Comparison of ENCODE assay signal across 12 mouse cellular contexts in genomic region chr13:24065536-24065935, GRCm38 (mm10).
"Had no signal": no experiment of that assay in that cellular context is flagged by ENCODE, and none has a peak within 500 bp of the region (broad histone marks: within the 10 kb centered on the region; RNA-seq: fewer than 3 reads in every experiment).

No protein-coding gene starts in this region.

- H3K9me3 ChIP-seq: midbrain, embryonic 13.5 days; midbrain, embryonic 15.5 days; neural tube, embryonic 12.5 days; stomach, embryonic 15.5 days had no signal

- DNase-seq: lung, adult 18-20 months; lung, embryonic 14.5 days; lung, postnatal 10 days; right cerebral cortex, postnatal 14 days; thymus, postnatal 14 days; thymus, postnatal 36 days had no signal

- H3K4me1 ChIP-seq: midbrain, embryonic 15.5 days; neural tube, embryonic 12.5 days; stomach, embryonic 15.5 days had no signal

- ATAC-seq: midbrain, embryonic 13.5 days; midbrain, embryonic 15.5 days had no signal

- H3K4me3 ChIP-seq: midbrain, embryonic 13.5 days; midbrain, embryonic 15.5 days; neural tube, embryonic 12.5 days; stomach, embryonic 15.5 days had no signal

- H3K27me3 ChIP-seq: midbrain, embryonic 13.5 days; midbrain, embryonic 15.5 days; neural tube, embryonic 12.5 days; stomach, embryonic 15.5 days had no signal

- H3K36me3 ChIP-seq: midbrain, embryonic 13.5 days; midbrain, embryonic 15.5 days; neural tube, embryonic 12.5 days; stomach, embryonic 15.5 days had no signal

- H3K27ac ChIP-seq: macrophage; midbrain, embryonic 13.5 days; midbrain, embryonic 15.5 days; neural tube, embryonic 12.5 days; stomach, embryonic 15.5 days; stomach, postnatal 0 days had no signal
